Mouse (Mus musculus) left cerebral cortex, adult 2 months (tissue): ENCODE measurements at regions not wholly inside any gene's neighbourhood (a gene's known extent, or its start where the extent isn't known, plus 50 kb on each side); places are given as distances from the start of the nearest gene placed in this dataset.

Source experiments
- DNase-seq, 2 experiments: peaks; one replicate each; pipeline ENCODE4 v3.0.0; 2021 to 2022; ENCODE audit warnings: low spot score in 2 of 2, mixed read lengths in 1 of 2; ENCODE audit errors: extremely low spot score in 1 of 2
- H3K27ac ChIP-seq: fragments of 200-600 bp; 2 replicates; pipeline ENCODE4 v1.8.1; 2022
- H3K4me3 ChIP-seq: fragments of 200-600 bp; 2 replicates; pipeline ENCODE4 v1.8.1; 2022
- CTCF ChIP-seq: fragments of 200-600 bp; IDR thresholded peaks from 2 replicates; pipeline ENCODE4 v1.8.1; 2022; ENCODE audit warnings: antibody characterized with exemption, mild to moderate bottlenecking, moderate library complexity
- intact Hi-C: fragments of 180-260 bp; cut with DNase I; formaldehyde crosslinking; loops from one replicate; pipeline ENCODE4 v1.15.1; 2025

DNA sequence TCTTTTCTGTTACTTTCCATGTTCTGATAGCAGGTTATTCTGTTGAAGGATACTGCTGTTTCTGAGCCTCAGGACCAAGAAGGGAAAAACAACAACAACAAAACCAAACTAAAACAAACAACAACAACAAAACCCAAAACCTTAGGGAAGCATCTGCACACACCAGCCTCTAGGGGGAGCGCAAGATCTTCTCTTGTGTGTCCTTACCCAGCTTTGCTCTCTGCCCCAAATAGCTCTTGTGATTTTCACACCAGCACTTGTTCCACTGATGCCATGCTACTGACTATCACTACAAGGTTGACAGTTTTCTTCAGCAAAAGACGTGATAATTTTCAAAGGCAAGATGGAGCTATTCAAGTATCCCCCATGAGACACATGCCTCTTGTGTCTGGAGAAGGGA, 59.8 kb upstream of the Nrg3 start:
- intact Hi-C loops: loop anchor here (2.0 to 5.0 kb wide), 5 partner anchors 745 to 1500 kb away; partner anchors contain the start of gene Sh2d4b
- peak; percentile 75 for TF ChIP-seq CTCF
- Histone ChIP-seq H3K27ac (no peak overlapping the region), H3K4me3 (no peak overlapping the region)
- peak; percentile 13 to 47 for DNase-seq
